Mouse (Mus musculus): ENCODE measurements around the gene Defb22. TPM values are rescaled to one million over a fixed set of nuclear protein-coding genes. Genes with fewer than 3 reads are reported as not detected.

Defb22 gene
- polyA plus RNA-seq, 1 experiment from 2014 or later = not detected

DNA sequence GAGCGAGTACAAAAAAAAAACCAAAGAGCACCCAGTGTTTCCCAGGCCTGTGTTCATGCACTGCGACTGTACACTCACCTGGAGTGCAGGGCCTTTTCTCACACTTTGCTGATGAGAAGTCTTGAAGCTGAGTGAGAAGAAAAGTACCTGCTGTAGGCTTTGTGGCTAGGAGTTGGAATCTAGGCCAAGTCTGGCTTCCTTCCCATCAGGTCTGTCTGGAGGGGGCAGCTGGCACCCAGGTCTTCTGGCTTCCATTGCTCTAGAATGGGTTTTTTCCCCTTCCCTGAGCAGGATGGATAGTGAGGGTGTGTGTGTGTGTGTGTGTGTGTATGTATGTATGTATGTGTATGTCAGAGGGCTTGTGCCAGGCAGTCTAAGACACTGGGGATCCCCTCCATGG is 50.1 kb downstream of the Defb22 start:
- WGBS (ENCODE audit: insufficient replicate concordance) = 76% methylated on average over 2 of the region's 2 CpGs
- H3K4me1 ChIP-seq (replicated peaks) = peaks cover 19% of the 10 kb centered on the region
- no peak overlapping the region for H3K4me2 ChIP-seq
- DNase-seq (no peak), ATAC-seq (ENCODE audit: low read depth) (no peak)
- no peaks in the 10 kb centered on the region for H3K36me3 ChIP-seq
- H3K27me3 ChIP-seq = no peaks in the 10 kb centered on the region
- no peak overlapping the region for H3K27ac ChIP-seq
- no peaks in the 10 kb centered on the region for H3K9me3 ChIP-seq (replicated peaks)
- no peak overlapping the region for H3K4me3 ChIP-seq (replicated peaks)
- no peak overlapping the region for H3K9ac ChIP-seq

GRCm38 (mm10) chr2:152438963-152439362 is 51.0 kb downstream of the Defb22 start:
- no peaks in the 10 kb centered on the region for H3K9me3 ChIP-seq (replicated peaks)
- no peak for ATAC-seq (ENCODE audit: low read depth)
- H3K4me1 ChIP-seq (replicated peaks) = peaks cover 19% of the 10 kb centered on the region
- no peak overlapping the region for H3K4me3 ChIP-seq (replicated peaks)
- DNase-seq = no peak
- H3K4me2 ChIP-seq = no peak overlapping the region
- H3K27ac ChIP-seq = no peak overlapping the region
- no peaks in the 10 kb centered on the region for H3K27me3 ChIP-seq
- H3K9ac ChIP-seq = no peak overlapping the region
- H3K36me3 ChIP-seq = no peaks in the 10 kb centered on the region
- 58% methylated on average over 1 of the region's 1 CpGs for WGBS (ENCODE audit: insufficient replicate concordance)

GRCm38 (mm10) chr2:152436983-152437860 is 52.7 kb downstream of the Defb22 start:
- DNase-seq (peak; percentile 64), ATAC-seq (ENCODE audit: low read depth) (peak; percentile 60)
- peak overlapping the region; percentile 51 for H3K4me3 ChIP-seq (replicated peaks)
- peaks cover 19% of the 10 kb centered on the region for H3K4me1 ChIP-seq (replicated peaks)
- 2% methylated on average over 23 of the region's 23 CpGs for WGBS (ENCODE audit: insufficient replicate concordance)
- no peak overlapping the region for H3K27ac ChIP-seq
- H3K9me3 ChIP-seq (replicated peaks) = no peaks in the 10 kb centered on the region
- no peaks in the 10 kb centered on the region for H3K27me3 ChIP-seq
- no peaks in the 10 kb centered on the region for H3K36me3 ChIP-seq
- peak overlapping the region; percentile 72 for H3K4me2 ChIP-seq
- H3K9ac ChIP-seq = no peak overlapping the region

DNA sequence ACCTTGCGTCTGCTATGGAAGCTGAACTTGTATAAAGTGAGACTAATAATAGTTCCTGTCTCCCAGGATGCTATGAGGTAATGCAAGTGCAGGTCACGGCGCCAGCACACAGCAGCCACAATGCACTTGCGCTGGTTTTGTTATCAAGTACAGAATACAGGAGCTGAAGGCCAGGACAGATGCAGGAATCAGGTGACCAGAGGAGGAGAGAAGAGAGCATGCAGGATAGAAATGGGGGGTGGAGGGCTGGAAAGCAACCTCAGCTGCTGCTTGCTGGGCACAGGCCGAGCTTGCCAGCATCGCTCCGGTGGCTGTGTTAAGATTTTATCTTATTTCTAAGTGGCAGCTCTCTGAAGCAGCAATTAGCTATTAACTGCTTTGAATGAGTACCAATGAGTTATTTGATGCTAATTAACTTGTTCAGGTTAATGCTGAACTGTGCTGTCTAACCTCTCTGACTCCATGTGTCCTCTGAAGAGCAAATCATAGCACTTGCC is 53.5 kb downstream of the Defb22 start:
- DNase-seq (no peak), ATAC-seq (ENCODE audit: low read depth) (no peak)
- H3K9me3 ChIP-seq (replicated peaks) = no peaks in the 10 kb centered on the region
- no peaks in the 10 kb centered on the region for H3K27me3 ChIP-seq
- no peak overlapping the region for H3K4me2 ChIP-seq
- H3K27ac ChIP-seq = no peak overlapping the region
- H3K36me3 ChIP-seq = no peaks in the 10 kb centered on the region
- H3K4me1 ChIP-seq (replicated peaks) = peaks cover 19% of the 10 kb centered on the region
- no peak overlapping the region for H3K9ac ChIP-seq
- no peak overlapping the region for H3K4me3 ChIP-seq (replicated peaks)
- 59% methylated on average over 7 of the region's 7 CpGs for WGBS (ENCODE audit: insufficient replicate concordance)

Other genes starting within 250 kb of the Defb22 start
- gene Tbc1d20, start 196.3 kb downstream of the Defb22 start, polyA plus RNA-seq (2015; fragmentation: Nextera tagmentation; extraction: Ambion mirVana) = 10.9 and 11.4 TPM in 2 replicates
- gene Rbck1, start 157.5 kb downstream of the Defb22 start, polyA plus RNA-seq (2015; fragmentation: Nextera tagmentation; extraction: Ambion mirVana) = 52.2 and 52.4 TPM in 2 replicates
- 2.7 and 3.3 TPM in 2 replicates for gene Trib3, start 146.1 kb downstream of the Defb22 start, polyA plus RNA-seq (2015; fragmentation: Nextera tagmentation; extraction: Ambion mirVana)
- gene Nrsn2, start 113.5 kb downstream of the Defb22 start, polyA plus RNA-seq (2015; fragmentation: Nextera tagmentation; extraction: Ambion mirVana) = 0.07 TPM in 1 of 2 replicates, not detected in the other
- 1.6 TPM in 2 replicates for gene Sox12, start 92.1 kb downstream of the Defb22 start, polyA plus RNA-seq (2015; fragmentation: Nextera tagmentation; extraction: Ambion mirVana)
- gene Zcchc3, start 75.1 kb downstream of the Defb22 start, polyA plus RNA-seq (2015; fragmentation: Nextera tagmentation; extraction: Ambion mirVana) = 14.0 and 16.2 TPM in 2 replicates
- 0.21 and 0.27 TPM in 2 replicates for gene 6820408C15Rik, start 74.6 kb downstream of the Defb22 start, polyA plus RNA-seq (2015; fragmentation: Nextera tagmentation; extraction: Ambion mirVana)
- gene Defb23, start 25.5 kb downstream of the Defb22 start, polyA plus RNA-seq (2015; fragmentation: Nextera tagmentation; extraction: Ambion mirVana) = not detected in 2 replicates
- gene Defb20, start 13.1 kb downstream of the Defb22 start, polyA plus RNA-seq (2015; fragmentation: Nextera tagmentation; extraction: Ambion mirVana) = not detected in 2 replicates
- gene Defb26, start 21.6 kb upstream of the Defb22 start, polyA plus RNA-seq (2015; fragmentation: Nextera tagmentation; extraction: Ambion mirVana) = not detected in 2 replicates
- not detected in 2 replicates for gene Defb28, start 28.1 kb upstream of the Defb22 start, polyA plus RNA-seq (2015; fragmentation: Nextera tagmentation; extraction: Ambion mirVana)
- not detected in 2 replicates for gene Defb29, start 50.0 kb upstream of the Defb22 start, polyA plus RNA-seq (2015; fragmentation: Nextera tagmentation; extraction: Ambion mirVana)
- gene Gm17416, start 79.2 kb upstream of the Defb22 start, polyA plus RNA-seq (2015; fragmentation: Nextera tagmentation; extraction: Ambion mirVana) = not detected in 2 replicates
- not detected in 2 replicates for gene Defb21, start 82.6 kb upstream of the Defb22 start, polyA plus RNA-seq (2015; fragmentation: Nextera tagmentation; extraction: Ambion mirVana)
- gene Defb19, start 90.2 kb upstream of the Defb22 start, polyA plus RNA-seq (2015; fragmentation: Nextera tagmentation; extraction: Ambion mirVana) = not detected in 2 replicates
- gene Defb45, start 109.3 kb upstream of the Defb22 start, polyA plus RNA-seq (2015; fragmentation: Nextera tagmentation; extraction: Ambion mirVana) = not detected in 2 replicates
- not detected in 2 replicates for gene Defb36, start 114.2 kb upstream of the Defb22 start, polyA plus RNA-seq (2015; fragmentation: Nextera tagmentation; extraction: Ambion mirVana)
- gene Defb25, start 132.9 kb upstream of the Defb22 start, polyA plus RNA-seq (2015; fragmentation: Nextera tagmentation; extraction: Ambion mirVana) = not detected in 2 replicates
- 0.89 and 0.95 TPM in 2 replicates for gene Rem1, start 136.8 kb upstream of the Defb22 start, polyA plus RNA-seq (2015; fragmentation: Nextera tagmentation; extraction: Ambion mirVana)
- gene H13, start 179.3 kb upstream of the Defb22 start, polyA plus RNA-seq (2015; fragmentation: Nextera tagmentation; extraction: Ambion mirVana) = 49.0 and 52.9 TPM in 2 replicates
- 23.6 and 23.8 TPM in 2 replicates for gene Mcts2, start 196.9 kb upstream of the Defb22 start, polyA plus RNA-seq (2015; fragmentation: Nextera tagmentation; extraction: Ambion mirVana)
- 20.9 and 23.2 TPM in 2 replicates for gene Id1, start 246.1 kb upstream of the Defb22 start, polyA plus RNA-seq (2015; fragmentation: Nextera tagmentation; extraction: Ambion mirVana)